Mouse (Mus musculus) limb, embryonic 11.5 days (tissue): ENCODE measurements around the gene Fam78a. TPM values are rescaled to one million over a fixed set of nuclear protein-coding genes. Genes with fewer than 3 reads are reported as not detected.
"Not testable (repeated sequence)": the region's sequence is repeated elsewhere in the genome, so short reads cannot be mapped to it uniquely, and the experiment has no call there.

Experiments
- ATAC-seq: fragments of 200-750 bp; cut with Nextera tagmentation; 2 replicates; pipeline ENCODE4 v1.8.0; 2017; ENCODE audit warnings: low read depth; ENCODE audit not compliant: insufficient number of reproducible peaks, low FRiP score, low TSS enrichment
- DNase-seq: peaks from one replicate; pipeline ENCODE4 v3.0.0-alpha.2; 2015; ENCODE audit warnings: low spot score
- H3K27ac ChIP-seq: fragments of 300-500 bp; sonication (generic); replicated peaks from 2 replicates; pipeline ENCODE4 v1.5.1; 2014; ENCODE audit warnings: low read depth, mild to moderate bottlenecking, low read length
- H3K27me3 ChIP-seq: fragments of 300-500 bp; sonication (generic); 2 replicates; pipeline ENCODE4 v1.6.1; 2014; ENCODE audit warnings: mild to moderate bottlenecking, low read length, mixed read lengths; ENCODE audit not compliant: control insufficient read depth, insufficient read depth
- H3K36me3 ChIP-seq: fragments of 300-500 bp; sonication (generic); 2 replicates; pipeline ENCODE4 v1.6.1; 2014; ENCODE audit warnings: mild to moderate bottlenecking, low read length, moderate library complexity, mixed read lengths; ENCODE audit not compliant: control insufficient read depth, insufficient read depth
- H3K4me1 ChIP-seq: fragments of 300-500 bp; sonication (generic); 2 replicates; pipeline ENCODE4 v1.6.1; 2014; ENCODE audit warnings: low read length, mixed read lengths; ENCODE audit not compliant: control insufficient read depth, insufficient read depth
- H3K4me2 ChIP-seq: fragments of 300-500 bp; sonication (generic); 2 replicates; pipeline ENCODE4 v1.6.1; 2014; ENCODE audit warnings: low read depth, mild to moderate bottlenecking, moderate library complexity; ENCODE audit not compliant: severe bottlenecking
- H3K4me3 ChIP-seq: fragments of 300-500 bp; sonication (generic); 2 replicates; pipeline ENCODE4 v1.5.1; 2014; ENCODE audit warnings: low read depth, low read length
- H3K9ac ChIP-seq: fragments of 300-500 bp; sonication (generic); 2 replicates; pipeline ENCODE4 v1.6.1; 2014; ENCODE audit warnings: mild to moderate bottlenecking, low read length
- H3K9me3 ChIP-seq: fragments of 300-500 bp; sonication (generic); 2 replicates; pipeline ENCODE4 v1.6.1; 2016; ENCODE audit warnings: low read length; ENCODE audit not compliant: control insufficient read depth
- WGBS: fragments of 180-500 bp; shearing (Covaris S2); extraction: QIAGEN DNeasy Blood & Tissue Kit; methylation state at CpG from one replicate; pipeline ENCODE4 v1.1.7; 2014; 5-methylcytosine and 5-hydroxymethylcytosine counted together
- polyA plus RNA-seq: library from polyadenylated mRNA; unstranded; fragments of >200 nt; fragmentation: Nextera tagmentation; extraction: Ambion mirVana; gene quantifications from 2 replicates; pipeline ENCODE4 v1.2.1, GENCODE M21; 2014

Gene Fam78a
- polyA plus RNA-seq, 1 experiment from 2014 or later: 1.9 TPM

GRCm38 (mm10) chr2:32052418-32052817 lies 32.2 kb downstream of the Fam78a start:
- Histone ChIP-seq H3K9ac (no peak overlapping the region), H3K9me3 (no peaks in the 10 kb centered on the region), H3K27ac (no peak overlapping the region), H3K4me1 (no peaks in the 10 kb centered on the region), H3K4me3 (no peak overlapping the region), H3K36me3 (peaks cover 16% of the 10 kb centered on the region), H3K4me2 (no peak overlapping the region), H3K27me3 (no peaks in the 10 kb centered on the region)
- no peak for ATAC-seq
- no peak for DNase-seq
- 94% methylated on average over 7 of the region's 7 CpGs for WGBS

GRCm38 (mm10) chr2:32051791-32052190 lies 32.9 kb downstream of the Fam78a start:
- Histone ChIP-seq H3K4me1 (no peaks in the 10 kb centered on the region), H3K9ac (no peak overlapping the region), H3K27me3 (no peaks in the 10 kb centered on the region), H3K27ac (no peak overlapping the region), H3K36me3 (peaks cover 16% of the 10 kb centered on the region), H3K9me3 (no peaks in the 10 kb centered on the region), H3K4me3 (no peak overlapping the region), H3K4me2 (no peak overlapping the region)
- no peak for DNase-seq
- ATAC-seq: no peak
- WGBS: 80% methylated on average over 8 of the region's 8 CpGs

- no peaks in the 10 kb centered on the region for H3K27me3 ChIP-seq
- no peaks in the 10 kb centered on the region for H3K9me3 ChIP-seq
- no peak overlapping the region for H3K27ac ChIP-seq
- WGBS: 92% methylated on average over 10 of the region's 10 CpGs
- H3K4me2 ChIP-seq: no peak overlapping the region
- H3K4me3 ChIP-seq: no peak overlapping the region
- ATAC-seq: no peak
- H3K4me1 ChIP-seq: no peaks in the 10 kb centered on the region
- DNase-seq: no peak
- H3K36me3 ChIP-seq: peaks cover 21% of the 10 kb centered on the region
- no peak overlapping the region for H3K9ac ChIP-seq
Observed at GRCm38 (mm10) chr2:32047323-32047722, 37.3 kb downstream of the Fam78a start.

GRCm38 (mm10) chr2:32046009-32046408 lies 38.6 kb downstream of the Fam78a start:
- H3K36me3 ChIP-seq: peaks cover 19% of the 10 kb centered on the region
- DNase-seq (no peak), ATAC-seq (no peak)
- H3K27ac ChIP-seq: no peak overlapping the region
- H3K4me2 ChIP-seq: no peak overlapping the region
- no peaks in the 10 kb centered on the region for H3K4me1 ChIP-seq
- no peaks in the 10 kb centered on the region for H3K9me3 ChIP-seq
- 84% methylated on average over 10 of the region's 10 CpGs for WGBS
- H3K27me3 ChIP-seq: no peaks in the 10 kb centered on the region
- H3K9ac ChIP-seq: no peak overlapping the region
- H3K4me3 ChIP-seq: no peak overlapping the region

- DNase-seq (no peak), ATAC-seq (no peak)
- Histone ChIP-seq H3K4me2 (no peak overlapping the region), H3K27me3 (no peaks in the 10 kb centered on the region), H3K4me1 (no peaks in the 10 kb centered on the region), H3K36me3 (peaks cover 19% of the 10 kb centered on the region), H3K9me3 (no peaks in the 10 kb centered on the region), H3K27ac (no peak overlapping the region), H3K4me3 (no peak overlapping the region), H3K9ac (no peak overlapping the region)
- 77% methylated on average over 6 of the region's 6 CpGs for WGBS
Observed at GRCm38 (mm10) chr2:32045375-32045774, 39.3 kb downstream of the Fam78a start.

GRCm38 (mm10) chr2:32043836-32044235 lies 40.8 kb downstream of the Fam78a start:
- Histone ChIP-seq H3K36me3 (peaks cover 19% of the 10 kb centered on the region), H3K4me2 (no peak overlapping the region), H3K4me3 (no peak overlapping the region), H3K9me3 (no peaks in the 10 kb centered on the region), H3K4me1 (no peaks in the 10 kb centered on the region), H3K9ac (no peak overlapping the region), H3K27me3 (no peaks in the 10 kb centered on the region), H3K27ac (no peak overlapping the region)
- ATAC-seq (no peak), DNase-seq (no peak)
- 69% methylated on average over 5 of the region's 5 CpGs for whole genome bisulfite sequencing

GRCm38 (mm10) chr2:32041087-32041486 lies 43.6 kb downstream of the Fam78a start:
- Histone ChIP-seq H3K4me3 (no peak overlapping the region), H3K27me3 (no peaks in the 10 kb centered on the region), H3K4me1 (no peaks in the 10 kb centered on the region), H3K36me3 (peaks cover 19% of the 10 kb centered on the region), H3K9ac (no peak overlapping the region), H3K27ac (no peak overlapping the region), H3K4me2 (no peak overlapping the region), H3K9me3 (no peaks in the 10 kb centered on the region)
- no peak for ATAC-seq
- DNase-seq: no peak
- 92% methylated on average over 2 of the region's 2 CpGs for WGBS

GRCm38 (mm10) chr2:32040646-32041045 lies 44.0 kb downstream of the Fam78a start:
- not testable (repeated sequence) for DNase-seq, ATAC-seq, H3K9ac ChIP-seq, H3K27ac ChIP-seq, H3K4me1 ChIP-seq, H3K27me3 ChIP-seq, H3K9me3 ChIP-seq, H3K4me2 ChIP-seq, H3K4me3 ChIP-seq
- H3K36me3 ChIP-seq: peaks cover 19% of the 10 kb centered on the region
- whole genome bisulfite sequencing: 90% methylated on average over 9 of the region's 9 CpGs

GRCm38 (mm10) chr2:32038661-32039081 lies 46.0 kb downstream of the Fam78a start:
- Histone ChIP-seq H3K27me3 (no peaks in the 10 kb centered on the region), H3K9ac (no peak overlapping the region), H3K4me3 (no peak overlapping the region), H3K9me3 (no peaks in the 10 kb centered on the region), H3K4me2 (no peak overlapping the region), H3K4me1 (no peaks in the 10 kb centered on the region), H3K27ac (no peak overlapping the region), H3K36me3 (peaks cover 16% of the 10 kb centered on the region; the same call in 1 of the 2 replicates)
- no peak for DNase-seq
- no peak for ATAC-seq
- 88% methylated on average over 8 of the region's 8 CpGs for WGBS
